Mouse (Mus musculus): ENCODE data around the gene Cic. TPM values are rescaled to one million over a fixed set of nuclear protein-coding genes. Genes with fewer than 3 reads are reported as not detected.

Gene Cic
- polyA plus RNA-seq, 1 experiment from 2014 or later = 23.5 TPM

DNA sequence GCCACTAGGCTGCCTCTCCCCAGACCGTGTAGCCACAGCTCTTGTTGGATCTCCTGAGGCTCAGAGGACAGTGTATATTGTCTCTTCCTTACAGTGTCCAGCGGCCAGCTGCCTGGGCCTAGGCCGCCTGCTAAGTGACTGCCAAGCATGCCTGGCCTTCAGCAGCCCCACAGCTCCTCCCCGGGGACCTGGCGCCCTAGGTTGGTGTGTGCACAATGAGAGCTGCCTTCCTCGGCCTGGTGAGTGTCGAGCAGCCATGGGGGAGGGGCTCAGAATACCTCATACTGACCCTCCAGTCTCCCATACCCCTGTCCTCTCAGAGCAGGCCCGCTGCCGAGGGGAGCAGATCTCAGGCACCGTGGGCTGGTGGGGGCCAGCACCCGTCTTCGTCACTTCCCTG lies 67.0 kb downstream of the Cic start:
- Histone ChIP-seq H3K36me3 (peaks cover 89% of the 10 kb centered on the region), H3K27me3 (ENCODE audit: insufficient read depth, poor library complexity, severe bottlenecking) (no peaks in the 10 kb centered on the region), H3K9me3 (peaks cover 5% of the 10 kb centered on the region; the same call in 1 of the 2 replicates), H3K27ac (no peak overlapping the region), H3K4me1 (replicated peaks) (no peaks in the 10 kb centered on the region), H3K4me3 (no peak overlapping the region)
- WGBS = 82% methylated on average over 12 of the region's 12 CpGs
- DNase-seq (ENCODE audit: low spot score) = no peak

DNA sequence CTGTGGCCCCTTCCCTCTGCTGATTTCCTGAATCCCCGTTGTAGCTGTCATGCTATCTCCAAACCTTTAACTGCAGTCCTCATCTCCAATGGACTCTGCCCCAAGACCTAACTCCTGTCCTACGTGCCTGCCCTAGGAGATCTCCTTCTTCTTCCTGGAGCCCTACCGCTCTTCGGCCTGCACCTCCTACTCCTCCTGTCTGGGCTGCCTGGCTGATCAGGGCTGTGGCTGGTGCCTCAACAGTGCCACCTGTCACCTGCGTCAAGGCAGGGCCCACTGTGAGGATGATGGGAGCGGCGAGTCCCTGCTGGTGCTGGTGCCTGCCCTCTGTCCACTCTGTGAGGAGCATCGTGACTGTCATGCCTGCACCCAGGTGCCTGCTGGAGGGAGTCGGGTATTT lies 71.8 kb downstream of the Cic start:
- 90% methylated on average over 9 of the region's 9 CpGs for WGBS
- no peak overlapping the region for H3K4me3 ChIP-seq

DNA sequence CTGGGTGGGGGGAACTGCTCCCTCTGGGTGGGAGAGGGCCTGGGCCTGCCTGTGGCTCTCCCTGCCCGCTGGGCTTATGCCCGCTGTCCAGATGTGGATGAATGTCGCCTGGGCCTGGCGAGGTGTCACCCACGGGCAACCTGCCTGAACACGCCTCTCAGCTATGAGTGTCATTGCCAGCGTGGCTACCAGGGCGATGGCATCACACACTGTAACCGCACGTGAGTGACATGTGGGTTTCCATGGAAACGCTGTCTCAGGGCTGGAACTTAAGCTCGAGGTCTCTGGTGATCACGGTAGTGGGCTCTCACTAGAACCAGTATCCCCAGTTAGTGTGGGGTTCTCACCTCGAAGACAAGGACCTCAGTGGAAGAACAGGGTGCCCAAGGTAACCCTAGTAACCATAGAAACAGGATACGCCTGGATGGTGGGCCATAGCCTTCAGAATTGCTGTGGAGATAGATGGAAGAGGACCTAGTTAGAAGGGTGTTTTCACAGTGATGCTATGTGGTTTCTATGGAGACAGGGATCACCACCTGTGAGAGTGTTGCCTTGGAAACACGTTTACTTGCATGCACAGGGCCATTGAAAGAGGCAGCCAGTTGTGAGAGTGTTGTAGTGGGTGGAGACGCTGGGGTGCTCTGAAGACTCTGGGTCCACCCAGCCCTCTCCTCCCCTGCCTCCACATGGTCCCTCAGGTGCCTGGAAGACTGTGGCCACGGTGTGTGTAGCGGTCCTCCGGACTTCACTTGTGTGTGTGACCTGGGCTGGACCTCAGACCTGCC lies 73.7 kb downstream of the Cic start:
- peaks cover 89% of the 10 kb centered on the region for H3K36me3 ChIP-seq
- no peak overlapping the region for H3K27ac ChIP-seq
- WGBS = 82% methylated on average over 20 of the region's 20 CpGs
- H3K4me1 ChIP-seq (replicated peaks) = no peaks in the 10 kb centered on the region; the same call in 1 of the 2 replicates
- peaks cover 5% of the 10 kb centered on the region; the same call in 1 of the 2 replicates for H3K9me3 ChIP-seq
- no peaks in the 10 kb centered on the region for H3K27me3 ChIP-seq (ENCODE audit: insufficient read depth, poor library complexity, severe bottlenecking)
- DNase-seq (ENCODE audit: low spot score) = no peak
- H3K4me3 ChIP-seq = no peak overlapping the region

More for the DNA sequence above, 71.8 kb downstream of the Cic start:
- Histone ChIP-seq H3K27ac (no peak overlapping the region), H3K4me1 (replicated peaks) (no peaks in the 10 kb centered on the region; the same call in 1 of the 2 replicates), H3K27me3 (ENCODE audit: insufficient read depth, poor library complexity, severe bottlenecking) (no peaks in the 10 kb centered on the region), H3K9me3 (peaks cover 5% of the 10 kb centered on the region; the same call in 1 of the 2 replicates), H3K36me3 (peaks cover 91% of the 10 kb centered on the region)
- no peak for DNase-seq (ENCODE audit: low spot score)

Other genes starting within 250 kb of the Cic start
- gene Grik5, start 195.4 kb upstream of the Cic start, polyA plus RNA-seq (2016; fragmentation: Nextera tagmentation; extraction: Ambion mirVana) = 5.5 and 7.9 TPM in 2 replicates
- gene Zfp574, start 195.1 kb upstream of the Cic start, polyA plus RNA-seq (2016; fragmentation: Nextera tagmentation; extraction: Ambion mirVana) = 44.4 and 45.9 TPM in 2 replicates
- gene Pou2f2, start 88.0 kb upstream of the Cic start, polyA plus RNA-seq (2016; fragmentation: Nextera tagmentation; extraction: Ambion mirVana) = 19.3 and 41.0 TPM in 2 replicates
- gene Dedd2, start 47.1 kb upstream of the Cic start, polyA plus RNA-seq (2016; fragmentation: Nextera tagmentation; extraction: Ambion mirVana) = 10.2 and 11.2 TPM in 2 replicates
- 2.5 and 3.0 TPM in 2 replicates for gene Zfp526, start 46.3 kb upstream of the Cic start, polyA plus RNA-seq (2016; fragmentation: Nextera tagmentation; extraction: Ambion mirVana)
- 11.6 and 12.5 TPM in 2 replicates for gene Gsk3a, start 29.9 kb upstream of the Cic start, polyA plus RNA-seq (2016; fragmentation: Nextera tagmentation; extraction: Ambion mirVana)
- 8.0 and 8.6 TPM in 2 replicates for gene Erf, start 16.9 kb upstream of the Cic start, polyA plus RNA-seq (2016; fragmentation: Nextera tagmentation; extraction: Ambion mirVana)
- gene Pafah1b3, start 30.3 kb downstream of the Cic start, polyA plus RNA-seq (2016; fragmentation: Nextera tagmentation; extraction: Ambion mirVana) = 271 and 384 TPM in 2 replicates
- gene Prr19, start 33.7 kb downstream of the Cic start, polyA plus RNA-seq (2016; fragmentation: Nextera tagmentation; extraction: Ambion mirVana) = 1.2 and 2.1 TPM in 2 replicates
- 2.5 and 9.1 TPM in 2 replicates for gene Tmem145, start 38.4 kb downstream of the Cic start, polyA plus RNA-seq (2016; fragmentation: Nextera tagmentation; extraction: Ambion mirVana)
- gene Megf8, start 49.5 kb downstream of the Cic start, polyA plus RNA-seq (2016; fragmentation: Nextera tagmentation; extraction: Ambion mirVana) = 16.5 and 18.2 TPM in 2 replicates
- not detected in 2 replicates for gene Cnfn, start 102.0 kb downstream of the Cic start, polyA plus RNA-seq (2016; fragmentation: Nextera tagmentation; extraction: Ambion mirVana)
- gene Lipe, start 131.0 kb downstream of the Cic start, polyA plus RNA-seq (2016; fragmentation: Nextera tagmentation; extraction: Ambion mirVana) = 6.0 and 8.6 TPM in 2 replicates
- 0.45 and 0.63 TPM in 2 replicates for gene Cxcl17, start 145.2 kb downstream of the Cic start, polyA plus RNA-seq (2016; fragmentation: Nextera tagmentation; extraction: Ambion mirVana)
- 0.92 and 2.2 TPM in 2 replicates for gene Ceacam1, start 209.9 kb downstream of the Cic start, polyA plus RNA-seq (2016; fragmentation: Nextera tagmentation; extraction: Ambion mirVana)

Data from hindbrain, embryonic 10.5 days (tissue).